ENCODE assay signal across 8 mouse cellular contexts in genomic region chr7:131371880-131372651, GRCm38 (mm10). TPM values are rescaled to one million over a fixed set of nuclear protein-coding genes. Genes with fewer than 3 reads are reported as not detected.
DNase-seq lines count a peak whose midpoint lies in the region; ATAC-seq lines count a peak whose summit lies in the region.

No protein-coding gene starts in this region.

- no peaks in the 10 kb centered on the region for H3K27me3 ChIP-seq in lung, embryonic 15.5 days
- H3K27me3 ChIP-seq in hindbrain, embryonic 16.5 days (replicated peaks; ENCODE audit: control insufficient read depth, insufficient read depth, low read length), result no peaks in the 10 kb centered on the region
- no peaks in the 10 kb centered on the region for H3K27me3 ChIP-seq in midbrain, embryonic 15.5 days (replicated peaks)

- H3K9ac ChIP-seq in lung, embryonic 15.5 days, result peak overlapping the region; percentile 82
- peak overlapping the region; percentile 94 for H3K9ac ChIP-seq in hindbrain, embryonic 16.5 days (ENCODE audit: low read depth, low read length)
- peak overlapping the region; percentile 92; the same call in 1 of the 2 replicates for H3K9ac ChIP-seq in midbrain, embryonic 15.5 days

- H3K4me3 ChIP-seq in lung, embryonic 15.5 days, result peak overlapping the region; percentile 64
- peak overlapping the region; percentile 81 for H3K4me3 ChIP-seq in hindbrain, embryonic 16.5 days (ENCODE audit: low read length)
- H3K4me3 ChIP-seq in midbrain, embryonic 15.5 days, result peak overlapping the region; percentile 81

- DNase-seq in lung, postnatal 10 days, result no peak
- DNase-seq in kidney, postnatal 10 days, result no peak
- DNase-seq in left cerebral cortex, postnatal 10 days (ENCODE audit: extremely low spot score in 1 of 2, low spot score in 2 of 2), result no peak
- no peak for DNase-seq in left cerebral cortex, postnatal 14 days (ENCODE audit: low spot score in 2 of 2)

- peak overlapping the region; percentile 95 for H3K27ac ChIP-seq in lung, embryonic 15.5 days
- no peak overlapping the region for H3K27ac ChIP-seq in hindbrain, embryonic 16.5 days (ENCODE audit: low read depth, low read length)
- no peak overlapping the region for H3K27ac ChIP-seq in midbrain, embryonic 15.5 days

- ATAC-seq in lung, embryonic 15.5 days (ENCODE audit: borderline replicate concordance, extremely low read depth, low FRiP score, low TSS enrichment), result no peak
- peak; percentile 36 for ATAC-seq in common myeloid progenitor, adult 5-6 weeks (replicated peaks; ENCODE audit: low read depth, poor library complexity, severe bottlenecking)
- no peak for ATAC-seq in hindbrain, embryonic 16.5 days
- no peak for ATAC-seq in midbrain, embryonic 15.5 days (replicated peaks)

- H3K36me3 ChIP-seq in lung, embryonic 15.5 days, result peaks cover 11% of the 10 kb centered on the region
- no peaks in the 10 kb centered on the region for H3K36me3 ChIP-seq in hindbrain, embryonic 16.5 days (ENCODE audit: control insufficient read depth, insufficient read depth, low read length)
- H3K36me3 ChIP-seq in midbrain, embryonic 15.5 days (replicated peaks), result 0 out of 2 replicates have a peak, but pooled peaks cover 3% of the 10 kb centered on the region

- intact Hi-C loops in left cerebral cortex, postnatal 10 days (cut with DNase I), result no loop called here
- intact Hi-C loops in left cerebral cortex, postnatal 14 days (cut with DNase I), result no loop called here

- WGBS in lung, embryonic 15.5 days, result 67% methylated on average over 9 of the region's 9 CpGs
- WGBS in hindbrain, embryonic 16.5 days, result 71% methylated on average over 9 of the region's 9 CpGs
- 73% methylated on average over 9 of the region's 9 CpGs for WGBS in midbrain, embryonic 15.5 days

- H3K4me2 ChIP-seq in lung, embryonic 15.5 days, result peak overlapping the region; percentile 62
- H3K4me2 ChIP-seq in hindbrain, embryonic 16.5 days (ENCODE audit: low read length), result peak overlapping the region; percentile 68
- H3K4me2 ChIP-seq in midbrain, embryonic 15.5 days, result peak overlapping the region; percentile 72

- H3K4me1 ChIP-seq in lung, embryonic 15.5 days, result peaks cover 10% of the 10 kb centered on the region
- H3K4me1 ChIP-seq in hindbrain, embryonic 16.5 days (ENCODE audit: control insufficient read depth, insufficient read depth, low read depth, low read length), result no peaks in the 10 kb centered on the region; the same call in 1 of the 2 replicates
- peaks cover 6% of the 10 kb centered on the region for H3K4me1 ChIP-seq in midbrain, embryonic 15.5 days

- H3K9me3 ChIP-seq in lung, embryonic 15.5 days, result no peaks in the 10 kb centered on the region
- no peaks in the 10 kb centered on the region for H3K9me3 ChIP-seq in hindbrain, embryonic 16.5 days (ENCODE audit: control insufficient read depth, low read length)
- no peaks in the 10 kb centered on the region for H3K9me3 ChIP-seq in midbrain, embryonic 15.5 days

RNA-seq across cellular contexts. Expression of gene Pstk, which starts 1.1 kb away (rescaled TPM):
- polyA plus RNA-seq in lung, embryonic 15.5 days (2015; fragmentation: Nextera tagmentation; extraction: Ambion mirVana), result 64.3 and 64.8 TPM in 2 replicates
- total RNA-seq in common myeloid progenitor, adult 5-6 weeks (2017), result 18.9 TPM in 2 replicates
- polyA plus RNA-seq in hindbrain, embryonic 16.5 days (2015; fragmentation: Nextera tagmentation; extraction: Ambion mirVana), result 51.8 and 57.9 TPM in 2 replicates
- polyA plus RNA-seq in midbrain, embryonic 15.5 days (2015; fragmentation: Nextera tagmentation; extraction: Ambion mirVana), result 50.5 and 50.7 TPM in 2 replicates
- 10 to 100 TPM; 33.4 TPM for total RNA-seq in left cerebral cortex, postnatal 10 days (2021)
- total RNA-seq in left cerebral cortex, postnatal 14 days (2021), result 10 to 100 TPM; 40.9 to 49.8 TPM

RNA-seq across cellular contexts. Expression of gene 2310057M21Rik, which starts 9.5 kb away (rescaled TPM):
- 18.4 and 22.2 TPM in 2 replicates for polyA plus RNA-seq in lung, embryonic 15.5 days (2015; fragmentation: Nextera tagmentation; extraction: Ambion mirVana)
- total RNA-seq in common myeloid progenitor, adult 5-6 weeks (2017), result 7.0 and 11.1 TPM in 2 replicates
- 29.0 and 33.9 TPM in 2 replicates for polyA plus RNA-seq in hindbrain, embryonic 16.5 days (2015; fragmentation: Nextera tagmentation; extraction: Ambion mirVana)
- 29.1 and 32.0 TPM in 2 replicates for polyA plus RNA-seq in midbrain, embryonic 15.5 days (2015; fragmentation: Nextera tagmentation; extraction: Ambion mirVana)
- 10 to 100 TPM; 27.1 to 34.8 TPM for total RNA-seq in left cerebral cortex, postnatal 10 days (2021)
- 10 to 100 TPM; 21.7 to 26.0 TPM for total RNA-seq in left cerebral cortex, postnatal 14 days (2021)

RNA-seq across cellular contexts. Expression of gene Ikzf5, which starts 38.3 kb away (rescaled TPM):
- polyA plus RNA-seq in lung, embryonic 15.5 days (2015; fragmentation: Nextera tagmentation; extraction: Ambion mirVana), result 13.1 and 13.2 TPM in 2 replicates
- total RNA-seq in common myeloid progenitor, adult 5-6 weeks (2017), result 23.5 and 28.7 TPM in 2 replicates
- 9.6 and 11.4 TPM in 2 replicates for polyA plus RNA-seq in hindbrain, embryonic 16.5 days (2015; fragmentation: Nextera tagmentation; extraction: Ambion mirVana)
- 10.1 and 12.5 TPM in 2 replicates for polyA plus RNA-seq in midbrain, embryonic 15.5 days (2015; fragmentation: Nextera tagmentation; extraction: Ambion mirVana)
- total RNA-seq in left cerebral cortex, postnatal 10 days (2021), result 10 to 100 TPM; 49.1 to 52.4 TPM
- total RNA-seq in left cerebral cortex, postnatal 14 days (2021), result 10 to 100 TPM; 45.1 to 45.9 TPM

RNA-seq across cellular contexts. Expression of gene Acadsb, which starts 38.3 kb away (rescaled TPM):
- 183 and 192 TPM in 2 replicates for polyA plus RNA-seq in lung, embryonic 15.5 days (2015; fragmentation: Nextera tagmentation; extraction: Ambion mirVana)
- total RNA-seq in common myeloid progenitor, adult 5-6 weeks (2017), result 36.0 and 44.2 TPM in 2 replicates
- 101 and 102 TPM in 2 replicates for polyA plus RNA-seq in hindbrain, embryonic 16.5 days (2015; fragmentation: Nextera tagmentation; extraction: Ambion mirVana)
- 107 and 110 TPM in 2 replicates for polyA plus RNA-seq in midbrain, embryonic 15.5 days (2015; fragmentation: Nextera tagmentation; extraction: Ambion mirVana)
- 10 to 100 TPM; 63.4 to 71.9 TPM for total RNA-seq in left cerebral cortex, postnatal 10 days (2021)
- 10 to 100 TPM; 68.4 to 68.8 TPM for total RNA-seq in left cerebral cortex, postnatal 14 days (2021)

RNA-seq across cellular contexts. Expression of gene Fam24a, which starts 38.4 kb away (rescaled TPM):
- polyA plus RNA-seq in lung, embryonic 15.5 days (2015; fragmentation: Nextera tagmentation; extraction: Ambion mirVana), result not detected in 2 replicates
- total RNA-seq in common myeloid progenitor, adult 5-6 weeks (2017), result not detected in 2 replicates
- polyA plus RNA-seq in hindbrain, embryonic 16.5 days (2015; fragmentation: Nextera tagmentation; extraction: Ambion mirVana), result 0.35 TPM in 1 of 2 replicates, not detected in the other
- polyA plus RNA-seq in midbrain, embryonic 15.5 days (2015; fragmentation: Nextera tagmentation; extraction: Ambion mirVana), result not detected in 2 replicates
- not detected for total RNA-seq in left cerebral cortex, postnatal 10 days (2021)
- not detected for total RNA-seq in left cerebral cortex, postnatal 14 days (2021)
